Mouse (Mus musculus): Measurements from ENCODE around the gene Spg7. TPM values are rescaled to one million over a fixed set of nuclear protein-coding genes. Genes with fewer than 3 reads are reported as not detected.

Spg7 gene
- total RNA-seq (2021): 10 to 100 TPM; 94.2 to 100.0 TPM
- long read RNA-seq, experiment 1, transcript Spg7-209 (17 exons, 2,896 nt): major isoform, 131 of 161 reads
- long read RNA-seq, experiment 1, partial matches to known transcripts: 13 of 161 reads
- long read RNA-seq, experiment 1, other reads (novel, unspliced or antisense): 16 of 161 reads
- long read RNA-seq, experiment 2, transcript Spg7-209 (17 exons, 2,896 nt): major isoform, 39 of 53 reads
- long read RNA-seq, experiment 2, partial matches to known transcripts: 10 of 53 reads
- long read RNA-seq, experiment 2, other reads (novel, unspliced or antisense): 4 of 53 reads

GRCm38 (mm10) chr8:123062721-123063120, at the start of gene Spg7:
TSS of gene Spg7 (plus strand) at chr8:123062942.
- no peak for DNase-seq

GRCm38 (mm10) chr8:123014429-123014828, 48.3 kb upstream of the Spg7 start:
- DNase-seq: peak; percentile 34 to 48

- DNase-seq: no peak
These were observed 47.7 kb upstream of the Spg7 start for GRCm38 (mm10) chr8:123015074-123015473.

GRCm38 (mm10) chr8:123017143-123017542, 45.6 kb upstream of the Spg7 start:
- no peak for DNase-seq

GRCm38 (mm10) chr8:123018484-123019164, 44.1 kb upstream of the Spg7 start:
- no peak for DNase-seq

GRCm38 (mm10) chr8:123020084-123020483, 42.7 kb upstream of the Spg7 start:
- DNase-seq: no peak

- DNase-seq: no peak
These were observed 41.9 kb upstream of the Spg7 start for GRCm38 (mm10) chr8:123020859-123021258.

- DNase-seq: no peak
These were observed 41.5 kb upstream of the Spg7 start for GRCm38 (mm10) chr8:123021259-123021658.

GRCm38 (mm10) chr8:123022727-123023126, 40.0 kb upstream of the Spg7 start:
- DNase-seq: no peak

GRCm38 (mm10) chr8:123024226-123024625, 38.5 kb upstream of the Spg7 start:
- DNase-seq: no peak

- no peak for DNase-seq
These were observed 36.8 kb upstream of the Spg7 start for GRCm38 (mm10) chr8:123025951-123026351.

- no peak for DNase-seq
These were observed 35.0 kb upstream of the Spg7 start for GRCm38 (mm10) chr8:123027786-123028185.

GRCm38 (mm10) chr8:123030091-123030490, 32.7 kb upstream of the Spg7 start:
- peak in 1 of 2 experiments; percentile 7 for DNase-seq

GRCm38 (mm10) chr8:123031321-123031978, 31.3 kb upstream of the Spg7 start:
- DNase-seq: no peak

GRCm38 (mm10) chr8:123032730-123033129, 30.0 kb upstream of the Spg7 start:
- DNase-seq: peak; percentile 11 to 50

- no peak for DNase-seq
These were observed 29.3 kb upstream of the Spg7 start for GRCm38 (mm10) chr8:123033431-123033830.

GRCm38 (mm10) chr8:123034171-123034570, 28.6 kb upstream of the Spg7 start:
- peak; percentile 9 to 42 for DNase-seq

GRCm38 (mm10) chr8:123036956-123037355, 25.8 kb upstream of the Spg7 start:
- DNase-seq: peak; percentile 37 to 42

- no peak for DNase-seq
These were observed 25.3 kb upstream of the Spg7 start for GRCm38 (mm10) chr8:123037487-123037886.

GRCm38 (mm10) chr8:123038351-123038750, 24.4 kb upstream of the Spg7 start:
- peak in 1 of 2 experiments; percentile 22 for DNase-seq

GRCm38 (mm10) chr8:123039376-123040109, 23.2 kb upstream of the Spg7 start:
- DNase-seq: peak in 1 of 2 experiments; percentile 17

GRCm38 (mm10) chr8:123040110-123040650, 22.6 kb upstream of the Spg7 start:
- DNase-seq: peak in 1 of 2 experiments; percentile 27
